Mouse (Mus musculus) embryo, embryonic 11 days (tissue): ENCODE results near the gene Tex19.1.
A peak's percentile ranks its signal among the peaks of the same experiment; 100 is the strongest.
"Not testable (repeated sequence)": the region's sequence is repeated elsewhere in the genome, so short reads cannot be mapped to it uniquely, and the experiment has no call there.

ENCODE experiments used
- DNase-seq: peaks from one replicate; pipeline ENCODE4 v3.0.0-alpha.2; 2015

The Tex19.1 gene

GRCm38 (mm10) chr11:121145865-121146264 lies at the start of gene Tex19.1:
Gene Tex19.1 (plus strand): TSS chr11:121146143.
- DNase-seq = no peak

GRCm38 (mm10) chr11:121099762-121100161 lies 46.2 kb upstream of the Tex19.1 start:
- DNase-seq = no peak

GRCm38 (mm10) chr11:121100692-121101091 lies 45.3 kb upstream of the Tex19.1 start:
- no peak for DNase-seq

GRCm38 (mm10) chr11:121101124-121101805 lies 44.7 kb upstream of the Tex19.1 start:
- no peak for DNase-seq

- DNase-seq = not testable (repeated sequence)
These were observed 38.7 kb upstream of the Tex19.1 start for GRCm38 (mm10) chr11:121107242-121107641.

GRCm38 (mm10) chr11:121108061-121108460 lies 37.9 kb upstream of the Tex19.1 start:
- no peak for DNase-seq

GRCm38 (mm10) chr11:121109986-121110385 lies 36.0 kb upstream of the Tex19.1 start:
- DNase-seq = peak; percentile 25

- no peak for DNase-seq
These were observed 34.9 kb upstream of the Tex19.1 start for GRCm38 (mm10) chr11:121111051-121111450.

- DNase-seq = no peak
These were observed 34.3 kb upstream of the Tex19.1 start for GRCm38 (mm10) chr11:121111601-121112000.

- DNase-seq = no peak
These were observed 33.7 kb upstream of the Tex19.1 start for GRCm38 (mm10) chr11:121112091-121112775.

GRCm38 (mm10) chr11:121118106-121118505 lies 27.8 kb upstream of the Tex19.1 start:
- DNase-seq = no peak

GRCm38 (mm10) chr11:121118577-121118976 lies 27.4 kb upstream of the Tex19.1 start, which contains the start of gene Tex19.2:
Gene Tex19.2 (minus strand): TSS chr11:121118677.
- DNase-seq = no peak

- no peak for DNase-seq
These were observed 24.8 kb upstream of the Tex19.1 start for GRCm38 (mm10) chr11:121121151-121121550.

- no peak for DNase-seq
These were observed 23.8 kb upstream of the Tex19.1 start for GRCm38 (mm10) chr11:121122024-121122670.

- DNase-seq = no peak
These were observed 22.5 kb upstream of the Tex19.1 start for GRCm38 (mm10) chr11:121123438-121123837.

- no peak for DNase-seq
These were observed 20.3 kb upstream of the Tex19.1 start for GRCm38 (mm10) chr11:121125522-121126172.

- DNase-seq = peak; percentile 30
These were observed 19.5 kb upstream of the Tex19.1 start for GRCm38 (mm10) chr11:121126395-121126794.

GRCm38 (mm10) chr11:121127441-121127840 lies 18.5 kb upstream of the Tex19.1 start:
- DNase-seq = no peak

GRCm38 (mm10) chr11:121129616-121130015 lies 16.3 kb upstream of the Tex19.1 start:
- no peak for DNase-seq

GRCm38 (mm10) chr11:121134600-121134999 lies 11.3 kb upstream of the Tex19.1 start:
- DNase-seq = no peak

- DNase-seq = no peak
These were observed 8.3 kb upstream of the Tex19.1 start for GRCm38 (mm10) chr11:121137682-121138081.

- no peak for DNase-seq
These were observed 7.2 kb upstream of the Tex19.1 start for GRCm38 (mm10) chr11:121138732-121139131.

GRCm38 (mm10) chr11:121143325-121144015 lies 2.5 kb upstream of the Tex19.1 start:
- DNase-seq = no peak
